Comparison of ENCODE assay signal across 17 mouse cellular contexts in the genomic region with DNA sequence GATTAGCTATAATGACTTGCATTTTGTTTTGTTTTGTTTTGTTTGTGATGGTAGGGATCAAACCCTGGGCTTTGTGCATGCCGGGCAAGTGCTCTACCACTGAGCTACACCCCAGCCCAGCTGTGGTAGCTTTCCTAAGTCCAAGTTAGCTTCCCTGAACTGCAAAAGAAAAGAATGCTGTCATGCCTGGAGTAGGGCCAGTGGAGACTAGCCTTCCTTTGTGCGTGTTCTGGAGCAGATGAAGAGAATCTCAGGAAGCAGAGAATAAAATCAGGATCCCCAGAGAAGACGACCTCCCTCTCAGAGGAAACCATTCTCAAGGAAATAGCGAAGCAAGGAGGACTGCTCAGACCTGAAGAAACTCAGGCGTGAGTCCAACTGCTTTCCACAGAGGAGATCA.
DNase-seq lines count a peak whose midpoint lies in the region; ATAC-seq and TF ChIP-seq lines count a peak whose summit lies in the region.
"Had no signal": no experiment of that assay in that cellular context is flagged by ENCODE, and none has a peak within 500 bp of the region (broad histone marks: within the 10 kb centered on the region; RNA-seq: fewer than 3 reads in every experiment).

No protein-coding gene starts in this region.

- no peak overlapping the region for H3K4me3 ChIP-seq in heart, adult 2 months
- no peak overlapping the region for H3K4me3 ChIP-seq in heart, embryonic 12.5 days
- H3K4me3 ChIP-seq in midbrain, embryonic 11.5 days (ENCODE audit: low read depth, low read length), result no peak overlapping the region
- H3K4me3 ChIP-seq: embryonic facial prominence, embryonic 12.5 days; forebrain, embryonic 10.5 days; hindbrain, embryonic 12.5 days; liver, embryonic 13.5 days; midbrain, embryonic 13.5 days; neural tube, embryonic 12.5 days had no signal

- no peaks in the 10 kb centered on the region for H3K4me1 ChIP-seq in heart, adult 2 months (ENCODE audit: control insufficient read depth, insufficient read depth, low read length)
- peaks cover 18% of the 10 kb centered on the region for H3K4me1 ChIP-seq in heart, embryonic 12.5 days (replicated peaks)
- H3K4me1 ChIP-seq in midbrain, embryonic 11.5 days (ENCODE audit: control insufficient read depth, insufficient read depth, low read length), result no peaks in the 10 kb centered on the region
- H3K4me1 ChIP-seq: hindbrain, embryonic 12.5 days; liver, embryonic 13.5 days; neural tube, embryonic 12.5 days had no signal

- H3K27ac ChIP-seq in heart, adult 2 months, result no peak overlapping the region
- H3K27ac ChIP-seq in heart, embryonic 12.5 days (ENCODE audit: poor library complexity, severe bottlenecking), result no peak overlapping the region
- H3K27ac ChIP-seq in midbrain, embryonic 11.5 days (ENCODE audit: low read depth, low read length), result no peak overlapping the region
- H3K27ac ChIP-seq: embryonic facial prominence, embryonic 12.5 days; forebrain, embryonic 10.5 days; hindbrain, embryonic 12.5 days; liver, embryonic 13.5 days; midbrain, embryonic 13.5 days; neural tube, embryonic 12.5 days had no signal

- 37% methylated on average over 5 of the region's 5 CpGs for WGBS in heart, adult 2 months
- whole genome bisulfite sequencing in heart, embryonic 12.5 days, result 68% methylated on average over 5 of the region's 5 CpGs
- 89% methylated on average over 5 of the region's 5 CpGs for WGBS in midbrain, embryonic 11.5 days

- no peak overlapping the region for H3K4me2 ChIP-seq in heart, embryonic 12.5 days
- H3K4me2 ChIP-seq in midbrain, embryonic 11.5 days, result no peak overlapping the region
- H3K4me2 ChIP-seq: embryonic facial prominence, embryonic 12.5 days; hindbrain, embryonic 12.5 days; liver, embryonic 13.5 days; midbrain, embryonic 13.5 days; neural tube, embryonic 12.5 days had no signal

- no peaks in the 10 kb centered on the region for H3K27me3 ChIP-seq in heart, adult 2 months (ENCODE audit: control insufficient read depth, insufficient read depth, low read length)
- no peaks in the 10 kb centered on the region for H3K27me3 ChIP-seq in heart, embryonic 12.5 days (replicated peaks)
- no peaks in the 10 kb centered on the region for H3K27me3 ChIP-seq in midbrain, embryonic 11.5 days (ENCODE audit: control insufficient read depth, insufficient read depth, low read length)
- H3K27me3 ChIP-seq: embryonic facial prominence, embryonic 12.5 days; liver, embryonic 13.5 days; midbrain, embryonic 13.5 days; neural tube, embryonic 12.5 days had no signal

- H3K79me2 ChIP-seq in heart, adult 2 months (replicated peaks; ENCODE audit: control insufficient read depth, insufficient read depth, low read length), result no peaks in the 10 kb centered on the region

- no peak overlapping the region for H3K9ac ChIP-seq in heart, adult 2 months (ENCODE audit: low read depth, low read length)
- H3K9ac ChIP-seq in heart, embryonic 12.5 days, result no peak overlapping the region
- H3K9ac ChIP-seq in midbrain, embryonic 11.5 days (ENCODE audit: low read length), result no peak overlapping the region
- H3K9ac ChIP-seq: embryonic facial prominence, embryonic 12.5 days; hindbrain, embryonic 12.5 days; liver, embryonic 13.5 days; midbrain, embryonic 13.5 days; neural tube, embryonic 12.5 days had no signal

- ATAC-seq in heart, embryonic 12.5 days (ENCODE audit: insufficient number of reproducible peaks, low FRiP score), result no peak
- no peak for ATAC-seq in midbrain, embryonic 11.5 days (ENCODE audit: low FRiP score)
- ATAC-seq: intestine, postnatal 0 days; midbrain, embryonic 13.5 days had no signal

- DNase-seq in heart, adult 2 months, result peak; percentile 38 to 42
- peak; percentile 7 for DNase-seq in R1 (ENCODE audit: low read depth, low spot score)
- peak; percentile 49 for DNase-seq in gastrocnemius, postnatal 25 days
- DNase-seq in heart, postnatal 4 days, result peak; percentile 54
- DNase-seq in adrenal gland, postnatal 25 days, result no peak
- no peak for DNase-seq in midbrain, embryonic 11.5 days (ENCODE audit: low spot score, missing footprints)
- DNase-seq: cerebellum, adult 11 months; cerebellum, postnatal 36 days; liver, embryonic 13.5 days; lung, postnatal 36 days had no signal

- TF ChIP-seq EP300 in heart, adult 2 months (IDR thresholded peaks at IDR 0.05; ENCODE audit: insufficient read depth, low read depth, low read length), result no peak

- H3K36me3 ChIP-seq in heart, adult 2 months (ENCODE audit: control insufficient read depth, insufficient read depth, low read length), result no peaks in the 10 kb centered on the region
- H3K36me3 ChIP-seq in heart, embryonic 12.5 days, result no peaks in the 10 kb centered on the region
- no peaks in the 10 kb centered on the region for H3K36me3 ChIP-seq in midbrain, embryonic 11.5 days (ENCODE audit: control insufficient read depth, insufficient read depth, low read length)
- H3K36me3 ChIP-seq: embryonic facial prominence, embryonic 12.5 days; forebrain, embryonic 10.5 days; hindbrain, embryonic 12.5 days; liver, embryonic 13.5 days; midbrain, embryonic 13.5 days; neural tube, embryonic 12.5 days had no signal

- intact Hi-C loops in heart, adult 2 months (cut with DNase I), result loop anchor here (10.0 kb wide), 1 partner anchor 173 kb away; no protein-coding TSS in a partner anchor

- TF ChIP-seq POLR2A in heart, adult 2 months (IDR thresholded peaks at IDR 0.05; ENCODE audit: insufficient read depth, low read depth, low read length), result no peak

- H3K9me3 ChIP-seq in heart, embryonic 12.5 days (replicated peaks), result no peaks in the 10 kb centered on the region
- no peaks in the 10 kb centered on the region for H3K9me3 ChIP-seq in midbrain, embryonic 11.5 days (ENCODE audit: control insufficient read depth, low read length)
- H3K9me3 ChIP-seq: embryonic facial prominence, embryonic 12.5 days; forebrain, embryonic 10.5 days; hindbrain, embryonic 12.5 days; liver, embryonic 13.5 days; midbrain, embryonic 13.5 days; neural tube, embryonic 12.5 days had no signal

- no peak for TF ChIP-seq CTCF in heart, adult 2 months (IDR thresholded peaks at IDR 0.05)

Comparison
In these comparisons a context has a peak if more than half of its experiments do, and no peak if none do; other contexts are left out.
1. DNase-seq: peak in heart, adult 2 months (2 of 2), R1 (single experiment), gastrocnemius, postnatal 25 days (single experiment) and heart, postnatal 4 days (single experiment); none in adrenal gland, postnatal 25 days (single experiment) and midbrain, embryonic 11.5 days (single experiment).